Mouse (Mus musculus) C2C12 (cell line): Measurements from ENCODE around the gene Gemin8.

Experiments
- CTCF ChIP-seq: IDR thresholded peaks from one replicate; pipeline ENCODE4 v1.5.1; 2011; ENCODE audit not compliant: control insufficient read depth, insufficient read depth, insufficient read length
- MAX ChIP-seq: IDR thresholded peaks from one replicate; pipeline ENCODE4 v1.6.1; 2011; ENCODE audit warnings: mild to moderate bottlenecking, control low read depth
- MYOD1 ChIP-seq: IDR thresholded peaks from one replicate; pipeline ENCODE4 v1.6.1; 2011; ENCODE audit warnings: low read depth; ENCODE audit not compliant: control insufficient read depth, insufficient read length
- MYOG ChIP-seq: IDR thresholded peaks from one replicate; pipeline ENCODE4 v1.6.1; 2011; ENCODE audit not compliant: control insufficient read depth, insufficient read length; ENCODE audit errors: extremely low read depth
- USF1 ChIP-seq: IDR thresholded peaks from one replicate; pipeline ENCODE4 v1.6.1; 2011; ENCODE audit warnings: low read depth, mild to moderate bottlenecking, control low read depth, moderate library complexity

DNA sequence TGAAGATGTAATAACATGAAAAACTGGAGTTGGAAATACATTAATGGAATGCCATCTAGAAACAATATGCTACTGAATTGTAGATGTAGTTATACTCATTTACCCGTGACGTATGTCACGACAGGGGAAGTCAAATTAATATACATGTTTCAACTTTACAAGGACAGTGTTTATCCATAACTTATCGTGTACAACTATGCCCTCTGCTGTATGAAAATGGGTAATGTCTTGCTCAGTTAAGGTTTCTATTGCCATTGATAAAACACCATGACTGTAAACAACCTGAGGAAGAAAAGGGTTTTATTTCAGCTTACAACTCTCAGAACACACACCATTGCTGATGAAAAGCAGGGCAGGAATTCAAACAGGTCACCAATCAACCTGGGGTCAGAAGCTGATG lies 7.5 kb upstream of the Gemin8 start:
- TF ChIP-seq CTCF (no peak), USF1 (no peak), MAX (no peak), MYOG (no peak), MYOD1 (no peak)
